Mouse (Mus musculus): ENCODE data around the gene Cep162. TPM values are rescaled to one million over a fixed set of nuclear protein-coding genes. Genes with fewer than 3 reads are reported as not detected.
A peak's percentile ranks its signal among the peaks of the same experiment; 100 is the strongest.

Gene Cep162
- total RNA-seq, 2 experiments from 2014 or later = 6.2 to 10.3 TPM

DNA sequence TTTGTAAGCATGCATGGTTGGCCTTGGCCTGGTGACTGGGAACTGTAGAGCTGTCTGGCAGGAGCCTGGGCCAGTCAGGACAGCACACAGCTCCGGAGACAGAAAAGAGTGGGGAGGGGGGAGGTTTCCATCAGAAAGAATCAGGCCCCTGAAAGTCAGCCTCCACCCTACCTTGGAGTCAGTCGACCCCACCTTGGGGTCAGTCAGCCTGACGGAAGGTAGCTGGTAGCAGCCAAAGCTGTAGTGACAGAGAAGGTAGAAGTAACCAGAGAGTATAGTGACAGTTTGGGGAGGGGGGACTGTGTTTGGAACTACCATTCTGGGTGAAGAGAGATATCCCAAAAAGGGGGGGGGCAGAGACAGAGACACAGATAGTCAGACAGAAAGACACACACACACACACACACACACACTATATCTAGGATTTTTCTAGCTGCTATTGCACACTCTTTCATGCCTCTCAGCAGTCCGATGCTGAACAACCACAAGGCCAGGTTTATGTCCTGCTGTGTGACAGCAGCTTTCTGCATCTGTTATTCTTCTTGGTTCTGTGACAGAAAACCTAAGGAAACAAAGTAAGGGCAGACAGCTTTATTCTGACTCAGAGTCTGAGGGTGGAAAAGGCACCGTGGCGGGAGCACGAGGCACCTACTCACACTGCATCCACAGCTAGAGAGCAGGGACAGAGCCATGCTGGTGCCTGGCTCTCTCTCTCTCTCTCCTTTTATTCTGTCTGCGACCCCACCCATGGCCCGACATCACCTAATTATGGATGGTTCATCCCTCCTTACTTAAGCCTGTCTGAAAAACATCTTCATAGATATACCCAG is 88.1 kb downstream of the Cep162 start:
- DNase-seq (ENCODE audit: low spot score in 2 of 2) = no peak

DNA sequence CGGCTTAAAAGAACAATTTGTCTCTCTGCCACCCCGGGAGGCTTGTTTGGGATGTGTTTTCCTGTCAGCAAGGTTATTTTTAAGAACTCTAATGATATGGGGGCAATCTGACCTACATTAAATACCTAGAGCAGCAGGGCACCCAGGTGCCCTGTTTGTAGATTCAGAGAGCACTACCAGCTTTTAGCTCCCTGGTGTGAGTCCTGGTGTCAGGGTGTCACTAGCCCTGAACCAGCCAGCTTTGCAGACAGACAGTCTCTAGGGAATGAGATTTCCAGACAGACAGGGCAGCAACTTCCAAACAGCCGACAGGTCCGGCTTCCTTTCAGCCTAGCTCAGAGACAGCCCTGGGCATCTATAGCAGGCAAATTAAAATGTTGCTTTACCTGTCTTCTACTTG is 92.8 kb downstream of the Cep162 start:
- no peak for DNase-seq (ENCODE audit: low spot score in 2 of 2)

DNA sequence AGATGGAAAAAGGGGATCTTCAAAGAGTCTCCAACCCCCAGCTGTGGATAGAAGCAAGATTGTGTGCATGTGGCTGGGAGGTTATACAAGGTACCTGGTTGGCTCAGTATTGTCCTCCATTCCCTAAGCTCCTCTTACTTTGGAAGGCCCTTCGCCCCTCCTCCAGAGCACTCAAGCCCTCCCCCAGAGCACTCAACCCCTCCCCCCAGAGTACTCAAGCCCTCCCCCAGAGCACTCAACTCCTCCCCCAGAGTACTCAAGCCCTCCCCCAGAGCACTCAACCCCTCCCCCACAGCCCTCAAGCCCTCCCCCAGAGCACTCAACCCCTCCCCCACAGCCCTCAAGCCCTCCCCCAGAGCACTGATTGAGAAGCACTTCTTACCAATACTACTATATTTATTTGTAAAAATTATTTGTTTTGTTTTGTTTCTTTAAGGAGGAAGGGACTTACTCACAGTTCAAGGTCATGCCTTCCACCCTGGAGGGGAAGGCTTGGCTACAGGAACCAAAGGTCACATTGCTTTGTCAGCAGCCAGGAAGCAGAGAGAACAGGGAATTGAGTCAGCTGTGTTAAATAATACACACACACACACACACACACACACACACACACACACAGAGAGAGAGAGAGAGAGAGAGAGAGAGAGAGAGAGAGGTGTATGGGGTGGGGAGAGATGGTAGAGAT is 102.6 kb downstream of the Cep162 start:
- no peak for DNase-seq (ENCODE audit: low spot score in 2 of 2)

DNA sequence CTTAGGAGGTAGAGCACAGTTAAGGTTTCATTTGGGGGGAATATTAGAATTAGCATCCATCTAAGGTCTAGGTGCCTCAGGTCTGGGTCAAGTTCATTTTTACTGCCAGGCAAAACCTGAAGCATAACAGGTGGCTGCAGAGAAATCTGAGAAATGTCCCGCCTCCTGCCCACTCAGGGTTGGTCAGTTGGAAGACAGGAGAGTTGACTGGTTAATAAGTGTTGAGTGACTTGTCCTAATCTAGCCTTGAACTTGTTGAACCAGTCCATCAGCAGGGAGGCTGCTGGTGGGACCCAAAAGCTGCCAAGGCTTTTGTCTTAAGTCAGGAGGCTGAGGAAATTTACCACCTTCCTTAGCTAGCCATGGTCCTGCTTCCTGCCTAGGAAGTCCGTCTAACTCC is 107.4 kb downstream of the Cep162 start:
- no peak for DNase-seq (ENCODE audit: low spot score in 2 of 2)

DNA sequence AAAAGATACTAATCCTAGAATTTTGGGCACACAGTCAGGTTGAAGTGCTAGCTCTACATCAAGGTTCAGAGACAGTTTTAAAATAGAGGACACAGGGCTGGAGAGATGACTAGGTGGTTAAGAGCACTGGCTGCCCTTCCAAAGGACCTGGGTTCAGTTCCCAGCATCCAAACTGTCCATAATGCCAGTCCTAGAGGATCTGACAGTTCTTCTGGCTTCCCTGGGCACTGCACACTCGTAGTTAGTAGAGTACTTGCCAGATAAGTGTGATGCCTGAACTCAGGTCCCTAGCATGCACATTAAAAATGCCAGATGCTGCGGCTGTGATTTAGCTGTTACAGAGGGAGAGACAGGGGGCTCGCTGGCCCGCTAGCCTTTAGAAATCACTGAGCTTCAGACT is 108.9 kb downstream of the Cep162 start:
- DNase-seq (ENCODE audit: low spot score in 2 of 2) = no peak

DNA sequence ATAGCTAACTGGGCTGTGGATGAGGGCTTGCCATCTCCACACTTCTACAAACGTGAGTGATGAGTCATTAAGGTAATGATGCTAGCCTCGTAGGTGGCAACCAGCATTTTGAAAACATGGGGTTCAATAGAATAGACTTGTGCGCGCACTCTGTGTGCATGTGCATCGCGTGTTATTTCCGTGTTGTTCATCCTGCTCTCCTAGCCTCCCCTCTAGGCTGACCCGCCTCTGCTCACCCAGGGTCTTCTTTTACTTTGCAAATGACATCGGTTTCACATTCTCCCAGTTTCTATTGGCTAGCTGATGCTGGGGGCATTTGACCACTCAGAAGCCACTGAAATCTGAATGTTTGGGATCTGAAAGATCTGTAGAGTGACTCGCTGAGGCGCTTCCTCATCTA is 109.7 kb downstream of the Cep162 start:
- no peak for DNase-seq (ENCODE audit: low spot score in 2 of 2)

DNA sequence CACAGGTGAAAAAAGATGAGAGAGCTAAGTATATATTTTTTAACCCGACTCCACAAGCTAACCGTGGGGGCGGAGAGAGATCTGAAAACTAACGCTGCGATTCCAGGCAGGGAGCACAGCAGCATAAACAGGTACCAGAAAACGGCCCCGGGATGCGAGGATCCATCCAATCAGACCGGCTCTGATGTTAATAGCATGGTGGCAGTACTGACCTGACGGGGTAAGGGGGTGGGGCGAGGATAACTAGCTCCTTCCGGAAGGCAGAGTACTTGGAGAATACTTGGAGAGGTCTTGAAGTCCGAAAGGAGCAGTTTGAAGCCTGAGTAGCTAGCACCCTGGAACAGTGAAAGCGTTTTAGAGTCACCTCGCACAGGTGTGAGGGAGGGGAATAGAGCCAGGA is 110.2 kb downstream of the Cep162 start:
- DNase-seq (ENCODE audit: low spot score in 2 of 2) = no peak

DNA sequence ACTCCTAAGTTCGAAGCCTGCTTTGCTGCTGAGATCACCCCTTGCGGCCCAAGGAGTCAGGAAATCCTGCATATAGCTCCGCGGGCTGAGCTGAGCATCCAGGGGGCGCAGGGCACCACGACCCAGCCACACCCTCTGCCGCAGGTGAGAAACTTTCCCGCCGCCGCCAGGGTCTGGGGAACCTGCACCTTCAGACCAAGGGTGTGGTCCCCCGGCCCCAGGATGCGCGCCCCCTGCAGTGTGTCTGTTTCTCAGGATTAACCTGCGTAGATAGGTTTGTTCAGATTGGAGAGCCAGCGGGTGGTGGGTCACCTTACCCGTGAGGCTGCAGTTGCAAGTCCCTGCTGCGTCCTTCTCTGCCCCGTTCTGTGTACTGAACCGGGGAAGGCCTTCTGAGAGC is 110.8 kb downstream of the Cep162 start:
- no peak for DNase-seq (ENCODE audit: low spot score in 2 of 2)

DNA sequence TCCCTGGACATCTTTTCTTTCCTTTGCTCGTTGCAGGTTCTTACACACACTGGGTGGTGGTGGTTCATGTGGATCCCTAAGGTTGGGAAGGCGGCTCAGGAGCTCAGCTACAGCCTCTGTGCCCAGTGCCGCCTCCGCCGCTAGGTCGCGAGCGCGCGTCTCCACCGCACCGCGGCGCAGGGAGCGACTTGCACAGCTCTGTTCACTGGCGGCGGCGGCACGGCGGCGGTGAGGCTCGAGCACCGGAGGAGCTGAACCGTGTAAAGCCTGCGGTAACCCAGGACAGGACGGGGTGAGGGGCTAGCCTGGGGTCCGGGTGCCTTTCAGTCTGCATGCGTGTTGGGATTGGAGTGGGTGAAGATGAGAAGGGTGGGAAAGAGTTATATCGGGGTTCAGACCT is 111.2 kb downstream of the Cep162 start, which contains the start of gene Mrap2:
Mrap2 (plus strand) TSS at position 201 of the 400 bp plus-strand sequence.
- DNase-seq (ENCODE audit: low spot score in 2 of 2) = peak; percentile 55 to 56

DNA sequence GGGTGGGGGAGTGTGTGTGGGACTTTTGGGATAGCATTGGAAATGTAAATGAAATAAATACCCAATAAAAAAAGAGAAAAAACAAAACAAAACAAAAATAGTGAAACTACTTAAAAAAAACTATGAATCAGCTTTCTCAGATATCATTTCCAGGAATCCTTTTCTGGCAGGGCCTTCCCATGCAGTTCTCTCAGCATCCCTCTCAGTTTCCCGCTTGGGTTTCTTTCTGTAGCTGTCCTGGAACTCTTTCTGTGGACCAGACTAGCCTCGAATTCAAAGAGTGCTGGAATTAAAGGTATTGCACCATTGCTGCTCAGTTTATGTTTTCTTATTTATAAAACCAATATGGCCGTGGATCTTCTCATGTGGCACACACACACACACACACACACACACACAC is 112.3 kb downstream of the Cep162 start:
- DNase-seq (ENCODE audit: low spot score in 2 of 2) = no peak

Other genes starting within 250 kb of the Cep162 start
- 1 to 10 TPM; 7.3 to 9.3 TPM for gene Ripply2, start 240.0 kb downstream of the Cep162 start, total RNA-seq (2021)
- 10 to 100 TPM; 33.8 to 33.9 TPM for gene Cyb5r4, start 233.5 kb downstream of the Cep162 start, total RNA-seq (2021)
- 1 to 10 TPM; 4.7 to 4.9 TPM for gene Mrap2, start 111.2 kb downstream of the Cep162 start, total RNA-seq (2021)